Mouse (Mus musculus) common myeloid progenitor, adult 5-6 weeks (primary cell): ENCODE data around the gene Col28a1. TPM values are rescaled to one million over a fixed set of nuclear protein-coding genes. Genes with fewer than 3 reads are reported as not detected.

Source experiments
- ATAC-seq: replicated peaks from 2 replicates; pipeline ENCODE4 v1.8.0; 2016; ENCODE audit warnings: low read depth, mild to moderate bottlenecking, moderate TSS enrichment, inconsistent platforms; ENCODE audit not compliant: poor library complexity, severe bottlenecking
- total RNA-seq: library from RNA; stranded (forward); fragments of 200-1000, 187-1606 nt; gene quantifications from 2 replicates; pipeline ENCODE4 v1.2.3, GENCODE M21; 2017

Gene Col28a1
- total RNA-seq, 1 experiment from 2014 or later, result 0.23 TPM

DNA sequence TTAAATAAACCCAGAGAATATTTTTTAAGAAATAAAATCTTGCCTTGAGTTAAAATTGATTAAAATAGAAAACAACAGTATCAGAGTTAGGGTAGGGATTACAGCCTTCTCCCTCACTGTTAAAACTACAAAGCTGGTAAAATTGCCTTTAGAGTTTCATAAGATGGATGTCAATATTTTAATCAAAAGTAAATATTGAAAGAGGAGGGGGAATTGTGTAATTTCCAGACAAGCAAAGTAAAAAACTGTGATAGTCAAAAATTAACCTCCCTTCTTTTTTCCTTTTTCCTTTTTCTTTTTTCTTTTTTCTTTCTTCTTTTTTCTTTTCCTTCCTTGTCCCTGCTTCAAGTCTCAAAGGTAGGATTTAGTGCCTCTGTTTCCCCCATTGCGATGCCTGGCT lies 146.6 kb downstream of the Col28a1 start:
- no peak for ATAC-seq

DNA sequence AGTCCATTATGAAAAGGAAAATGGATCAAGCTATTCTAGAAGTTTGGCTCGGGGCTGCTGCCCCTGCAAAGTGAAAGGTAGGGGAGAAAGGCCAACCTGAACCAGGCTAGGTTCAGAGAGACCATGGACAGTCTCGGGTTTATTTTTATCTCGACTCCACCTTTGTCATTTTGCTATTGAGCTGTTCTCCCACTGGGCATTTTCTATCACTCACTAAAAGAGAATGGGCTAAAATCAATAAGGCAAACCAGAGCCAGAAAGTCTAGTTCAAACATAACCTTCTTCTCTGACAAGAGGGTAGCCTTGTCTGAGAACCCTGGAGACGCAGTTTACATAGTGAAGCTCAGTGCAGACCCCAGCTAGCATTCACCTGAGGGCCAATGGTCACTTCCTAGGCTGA lies 163.7 kb downstream of the Col28a1 start:
- ATAC-seq, result no peak

GRCm38 (mm10) chr6:8025332-8026129 lies 166.9 kb downstream of the Col28a1 start:
- no peak for ATAC-seq

- no peak for ATAC-seq
These were observed 168.9 kb downstream of the Col28a1 start for GRCm38 (mm10) chr6:8023527-8023926.

- no peak for ATAC-seq
These were observed 197.7 kb downstream of the Col28a1 start for GRCm38 (mm10) chr6:7994736-7995135.

DNA sequence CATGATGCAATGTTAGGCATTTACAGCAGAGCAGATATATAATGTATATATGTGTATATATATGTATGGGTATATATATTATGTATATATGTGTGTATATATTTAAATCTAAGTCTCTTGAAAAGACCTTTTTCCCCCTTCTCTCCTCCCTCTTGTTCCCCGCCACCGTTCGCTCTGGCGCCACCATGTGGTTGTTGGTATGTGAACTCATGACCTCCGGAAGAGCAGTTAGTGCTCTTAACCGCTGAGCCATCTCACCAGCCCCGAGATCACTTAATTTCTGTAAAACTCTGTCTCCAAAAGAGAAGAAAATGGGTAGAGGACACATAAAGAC lies 208.8 kb downstream of the Col28a1 start:
- peak; percentile 79 for ATAC-seq

DNA sequence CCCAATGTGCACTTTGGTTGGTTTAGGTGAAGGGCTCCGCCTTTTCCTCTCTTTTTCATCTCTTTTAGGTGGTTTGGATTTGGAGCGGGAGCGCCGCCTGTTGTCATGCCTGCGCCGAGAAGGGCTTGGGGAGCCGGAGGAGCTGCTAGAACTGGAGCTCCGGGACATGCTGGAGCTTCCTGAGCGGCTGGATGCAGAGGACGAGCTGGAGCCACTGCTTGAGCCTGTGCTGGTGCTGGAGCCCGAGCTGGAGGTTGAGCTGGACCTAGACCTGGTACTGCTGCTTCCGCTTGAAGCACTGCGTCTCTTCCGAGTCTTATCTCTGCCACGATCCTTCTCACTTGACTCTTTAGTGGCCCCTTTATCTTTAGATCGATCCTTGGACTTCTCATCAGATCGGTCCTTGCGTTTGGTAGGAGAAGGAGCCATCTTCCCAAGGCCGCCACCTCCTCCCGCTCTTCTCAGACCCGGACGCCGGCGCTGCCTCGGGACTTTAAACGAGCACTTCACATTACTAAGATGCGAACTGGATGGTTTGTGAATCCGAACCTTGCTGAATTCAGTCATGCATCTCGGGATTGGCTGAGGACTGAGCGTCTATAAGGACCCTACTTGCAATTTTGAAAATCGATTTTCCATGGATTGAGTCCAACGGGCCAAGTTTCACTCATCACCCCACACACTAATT lies 209.3 kb downstream of the Col28a1 start:
- peak; percentile 40 for ATAC-seq

GRCm38 (mm10) chr6:7971020-7971760 lies 221.2 kb downstream of the Col28a1 start:
- ATAC-seq, result no peak

DNA sequence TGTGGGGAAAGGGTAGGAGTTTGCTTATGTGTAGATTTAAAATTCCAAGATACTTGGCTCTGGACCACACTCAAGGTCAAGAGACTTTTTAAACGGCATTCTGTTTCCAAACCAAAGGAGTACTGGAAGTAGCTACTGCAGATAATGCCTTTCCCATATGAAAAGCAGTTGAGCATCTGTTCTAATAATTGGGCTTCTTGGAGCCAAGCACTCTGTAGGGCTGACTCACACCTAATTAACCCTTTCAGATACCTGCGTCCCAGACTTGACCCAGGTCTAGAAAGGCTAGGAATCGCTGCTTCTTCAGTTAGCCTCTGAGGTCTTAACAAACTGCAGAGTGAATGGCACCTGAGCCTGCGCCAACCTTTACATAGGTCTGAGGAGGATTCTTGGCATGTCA lies 223.0 kb downstream of the Col28a1 start:
- no peak for ATAC-seq

GRCm38 (mm10) chr6:7965833-7966522 lies 226.4 kb downstream of the Col28a1 start:
- ATAC-seq, result no peak

DNA sequence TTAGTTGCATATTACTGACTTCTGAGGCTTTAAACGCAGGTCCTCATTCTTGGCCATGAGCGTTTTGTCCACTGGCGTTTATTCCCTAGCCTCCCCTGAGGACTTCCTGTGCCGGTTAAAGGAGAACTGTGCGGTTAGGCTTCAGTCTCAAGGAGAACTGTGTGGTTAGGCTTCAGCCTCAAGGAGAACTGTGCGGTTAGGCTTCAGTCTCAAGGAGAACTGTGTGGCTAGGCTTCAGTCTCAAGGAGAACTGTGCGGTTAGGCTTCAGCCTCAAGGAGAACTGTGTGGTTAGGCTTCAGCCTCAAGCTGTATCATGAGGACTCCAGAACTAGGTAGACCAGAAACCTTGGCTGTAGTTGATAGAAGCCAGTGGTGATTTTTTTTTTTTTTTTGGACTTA lies 229.7 kb downstream of the Col28a1 start:
- ATAC-seq, result peak; percentile 76

DNA sequence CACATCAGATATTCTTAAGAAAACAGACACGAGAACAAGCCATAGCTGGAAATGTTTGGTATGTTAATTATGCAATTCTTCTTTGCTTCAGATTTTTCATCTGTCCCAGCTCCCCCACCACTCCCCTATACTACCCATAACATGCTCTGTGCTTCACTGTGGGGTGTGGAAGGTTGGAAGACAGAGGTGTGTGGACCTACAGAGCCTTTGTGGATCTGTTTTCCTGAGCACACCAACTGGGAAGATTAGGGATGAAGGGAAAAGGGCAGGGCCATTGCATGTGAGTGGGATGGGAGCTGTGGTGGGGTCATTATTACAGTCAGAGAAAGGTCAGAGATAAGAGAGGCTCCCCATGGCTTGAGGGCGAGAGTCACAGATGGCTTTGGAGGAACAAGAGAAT lies 240.2 kb downstream of the Col28a1 start:
- ATAC-seq, result no peak

DNA sequence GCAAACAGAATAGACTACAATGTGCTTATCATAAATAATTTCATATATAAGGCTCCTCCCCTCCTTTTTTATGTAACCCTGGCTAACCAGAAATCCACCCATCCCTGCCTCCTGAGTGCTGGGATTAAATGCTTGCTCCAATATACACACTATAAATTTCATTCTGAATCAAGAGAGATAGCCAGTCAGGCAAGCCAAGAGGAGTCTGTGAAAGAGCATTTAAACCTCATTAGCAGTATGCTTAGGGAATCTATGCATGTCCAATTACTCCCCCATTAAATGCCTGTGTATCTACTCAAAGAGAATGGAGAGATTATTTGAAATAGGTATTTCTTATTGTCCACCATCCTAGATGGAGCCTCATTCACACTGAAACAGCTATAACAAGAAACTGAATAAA lies 240.6 kb downstream of the Col28a1 start:
- no peak for ATAC-seq

Other genes with a start within 250 kb of the Col28a1 start
- 42.9 and 46.8 TPM in 2 replicates for gene Mios, start 16.6 kb upstream of the Col28a1 start, total RNA-seq
- 113 and 129 TPM in 2 replicates for gene Rpa3, start 66.6 kb upstream of the Col28a1 start, total RNA-seq
- gene Umad1, start 66.7 kb upstream of the Col28a1 start, total RNA-seq, result 11.9 and 21.4 TPM in 2 replicates
- gene Gm45062, start 66.8 kb upstream of the Col28a1 start, total RNA-seq, result 1.6 and 2.8 TPM in 2 replicates